In the genomic region with DNA sequence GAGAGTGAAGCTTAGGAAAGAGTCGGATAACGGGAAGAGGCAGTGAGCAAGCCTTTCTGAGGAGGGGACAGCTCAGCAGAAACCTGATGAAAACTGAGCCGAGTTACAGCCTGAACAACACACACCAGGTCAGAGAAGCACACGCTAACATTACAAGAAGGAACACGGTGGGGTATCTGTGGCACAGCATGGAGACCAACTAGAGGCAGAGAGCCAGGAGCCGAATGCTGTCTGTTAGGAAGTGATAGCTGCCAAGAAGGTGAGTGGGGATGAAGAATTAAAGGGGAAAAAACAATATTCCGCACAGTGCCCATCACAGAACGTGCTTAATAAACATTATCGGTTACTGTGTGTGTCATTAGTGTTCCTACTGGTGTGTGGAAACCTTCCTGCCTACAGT, we compare ENCODE assay signal across 26 mouse cellular contexts. TPM values are rescaled to one million over a fixed set of nuclear protein-coding genes. Genes with fewer than 3 reads are reported as not detected.
"Had no signal": no experiment of that assay in that cellular context is flagged by ENCODE, and none has a peak within 500 bp of the region (broad histone marks: within the 10 kb centered on the region; RNA-seq: fewer than 3 reads in every experiment).

No protein-coding gene starts in this region.

- H3K27ac ChIP-seq: kidney, postnatal 0 days; layer of hippocampus, adult 2 months; limb, embryonic 10.5 days; limb, embryonic 13.5 days; liver, embryonic 12.5 days; liver, embryonic 15.5 days; lung, embryonic 15.5 days; midbrain, embryonic 10.5 days; midbrain, embryonic 13.5 days; neural tube, embryonic 13.5 days had no signal

- H3K4me3 ChIP-seq: layer of hippocampus, adult 2 months; limb, embryonic 10.5 days; limb, embryonic 13.5 days; liver, embryonic 12.5 days; liver, embryonic 15.5 days; lung, embryonic 15.5 days; megakaryocyte, embryonic 14.5 days; midbrain, embryonic 10.5 days; midbrain, embryonic 13.5 days; myocyte; neural tube, embryonic 13.5 days had no signal

- DNase-seq: kidney, postnatal 25 days; layer of hippocampus, adult 9-11 months; liver; lung, adult 18-20 months; lung, postnatal 10 days; lung, postnatal 36 days; retina, postnatal 1 day; right cerebral cortex, postnatal 25 days; thymus, adult 18-20 months; thymus, postnatal 36 days had no signal

RNA-seq across cellular contexts. Expression of gene Pde11a, which starts 3.6 kb away (rescaled TPM):
- polyA plus RNA-seq: liver, embryonic 15.5 days; myocyte had no signal

RNA-seq across cellular contexts. Expression of gene Cyct, which starts 18.1 kb away (rescaled TPM):
- polyA plus RNA-seq: large intestine, adult 2 months; limb, embryonic 10.5 days; limb, embryonic 13.5 days; liver, embryonic 12.5 days; liver, embryonic 15.5 days; lung, embryonic 15.5 days; midbrain, embryonic 10.5 days; midbrain, embryonic 13.5 days; myocyte; neural tube, embryonic 13.5 days; spleen, adult 2 months; stomach, embryonic 16.5 days; urinary bladder, adult 2 months had no signal
